Mouse (Mus musculus) gastrocnemius, adult 2 months (tissue): ENCODE results near the gene Larp4b. TPM values are rescaled to one million over a fixed set of nuclear protein-coding genes. Genes with fewer than 3 reads are reported as not detected.
"Not testable (repeated sequence)": the region's sequence is repeated elsewhere in the genome, so short reads cannot be mapped to it uniquely, and the experiment has no call there.

ENCODE experiments used
- DNase-seq: peaks from one replicate; pipeline ENCODE4 v3.0.0; 2022
- H3K27ac ChIP-seq: fragments of 200-600 bp; 2 replicates; pipeline ENCODE4 v1.8.1; 2022; ENCODE audit warnings: mild to moderate bottlenecking
- H3K4me3 ChIP-seq: fragments of 200-600 bp; 2 replicates; pipeline ENCODE4 v1.8.1; 2022; ENCODE audit warnings: mild to moderate bottlenecking, moderate library complexity
- CTCF ChIP-seq: fragments of 200-600 bp; IDR thresholded peaks from 2 replicates; pipeline ENCODE4 v1.8.1; 2022; ENCODE audit warnings: antibody characterized with exemption, mild to moderate bottlenecking, moderate library complexity
- intact Hi-C: fragments of 180-260 bp; cut with DNase I; formaldehyde crosslinking; loops from one replicate; pipeline ENCODE4 v1.15.1; 2025
- long read RNA-seq, 2 experiments: library from polyadenylated mRNA; stranded (forward); transcript quantifications; one replicate each; pipeline ENCODE4 v2.0.0; 2021
- total RNA-seq, 2 experiments: library from RNA; stranded (reverse); gene quantifications; 2 replicates each; pipeline ENCODE4 v1.2.3; 2021

Larp4b gene
- total RNA-seq = 10 to 100 TPM; 67.7 to 78.6 TPM
- long read RNA-seq, experiment 1, full-length matches to known transcripts = 15 of 46 reads
- long read RNA-seq, experiment 1, partial matches to known transcripts = 11 of 46 reads
- long read RNA-seq, experiment 1, other reads (novel, unspliced or antisense) = 20 of 46 reads
- long read RNA-seq, experiment 2, full-length matches to known transcripts = 7 of 27 reads
- long read RNA-seq, experiment 2, partial matches to known transcripts = 10 of 27 reads
- long read RNA-seq, experiment 2, other reads (novel, unspliced or antisense) = 10 of 27 reads

DNA sequence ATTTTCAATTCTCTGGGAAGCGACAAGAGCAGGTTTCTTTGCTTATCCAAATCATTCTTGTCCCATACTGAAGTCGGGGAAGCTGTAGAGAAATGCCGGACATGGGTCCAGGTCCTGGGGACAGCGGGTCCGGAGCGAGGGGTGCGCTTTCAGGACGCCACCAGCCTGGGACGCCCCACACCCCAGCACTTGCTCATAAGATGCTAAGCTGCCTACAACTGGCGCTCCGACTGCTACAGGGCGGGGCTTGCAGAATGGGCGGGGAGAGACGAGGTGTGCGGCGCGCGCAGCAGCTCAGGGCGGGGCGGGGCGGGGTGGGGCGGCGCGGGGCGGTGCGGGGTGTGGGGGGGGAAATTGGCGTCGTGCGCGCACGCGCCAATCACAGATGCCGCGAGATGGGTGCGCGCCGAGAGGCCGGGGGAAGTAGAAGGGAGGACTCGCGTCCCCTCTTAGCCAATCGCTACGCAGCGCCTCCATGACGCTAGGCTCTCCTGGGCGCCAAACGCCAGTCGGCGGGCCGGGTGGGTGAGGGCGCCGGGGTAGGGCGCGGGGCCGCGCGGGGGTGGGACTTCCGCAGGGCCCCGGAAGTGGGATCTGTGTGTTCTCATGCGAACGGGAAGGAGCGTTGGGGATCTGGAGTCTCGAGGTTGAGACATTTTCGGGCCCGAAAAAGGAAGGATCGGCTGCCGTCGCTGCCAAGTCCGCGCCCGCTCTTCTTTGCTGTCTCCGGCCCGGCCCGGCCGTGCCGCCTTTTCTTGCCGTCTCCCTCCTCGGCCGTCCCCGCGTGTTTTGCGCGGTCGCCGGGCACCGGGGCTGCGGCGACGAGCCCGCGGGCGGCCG lies at the start of gene Larp4b:
Gene Larp4b, plus strand, starts transcription at position 566 of the 840 bp plus-strand sequence.
- Histone ChIP-seq H3K27ac (peak within 1 kb of the TSS; percentile 96), H3K4me3 (peak within 1 kb of the TSS; percentile 90)
- intact Hi-C loops = loop anchor here (1.0 to 5.0 kb wide), 2 partner anchors 97 to 206 kb away; partner anchors contain the start of genes Gtpbp4 and Idi1
- peak; percentile 99 for DNase-seq
- TF ChIP-seq CTCF = no peak

DNA sequence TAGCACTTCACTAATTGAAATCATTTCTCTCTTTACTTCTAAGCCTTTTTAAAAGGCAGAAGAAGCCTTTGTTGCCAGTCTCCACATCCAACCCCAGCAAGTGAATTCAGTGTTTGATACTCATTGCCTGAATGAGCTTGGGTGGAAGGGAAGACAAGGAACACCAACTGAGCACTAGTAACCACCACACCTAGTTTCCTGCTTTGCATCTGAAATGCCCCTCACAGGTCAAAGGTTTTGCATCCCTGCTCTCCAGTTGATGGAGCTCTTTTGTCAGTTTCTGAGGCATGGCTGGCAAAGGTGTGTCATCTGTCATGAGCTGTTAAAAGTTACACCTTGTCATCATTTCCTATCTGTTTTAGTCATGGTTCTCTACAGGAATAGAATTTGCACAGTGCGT lies 49.0 kb upstream of the Larp4b start:
- intact Hi-C loops = no loop called here
- no peak overlapping the region for H3K27ac ChIP-seq
- DNase-seq = no peak
- no peak for TF ChIP-seq CTCF
- H3K4me3 ChIP-seq = no peak overlapping the region

DNA sequence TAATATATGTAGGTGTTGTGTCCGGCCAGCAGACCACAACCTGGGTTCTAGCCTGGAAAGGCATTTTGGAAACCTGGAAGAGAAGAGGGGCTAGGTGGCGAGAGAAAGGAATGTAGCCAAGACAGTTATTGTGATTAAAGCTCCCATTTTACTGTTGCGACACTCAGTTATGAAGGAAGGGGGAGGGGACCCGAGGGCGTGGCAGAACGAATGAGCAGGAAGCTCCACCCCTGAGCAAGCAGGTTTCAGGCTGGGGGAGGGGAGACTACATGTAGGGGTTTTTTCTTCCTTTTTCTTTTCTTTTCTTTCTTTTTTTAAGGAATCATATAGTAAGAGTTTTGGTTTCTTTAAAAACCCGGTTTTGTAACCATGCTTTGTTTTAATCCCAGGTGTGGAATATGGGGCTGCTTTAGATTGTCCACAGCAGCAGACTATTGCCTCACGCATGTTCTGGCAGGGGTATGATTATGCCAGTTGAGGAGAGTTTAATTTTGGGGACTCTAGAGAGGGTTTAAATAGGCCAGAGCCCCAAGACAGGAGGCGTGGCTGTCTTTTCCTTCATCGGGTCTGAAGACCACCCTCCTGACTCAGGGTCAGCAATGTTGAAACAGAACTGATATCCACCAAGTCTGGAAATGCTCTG lies 41.5 kb upstream of the Larp4b start:
- H3K4me3 ChIP-seq, H3K27ac ChIP-seq, intact Hi-C loops, DNase-seq: not testable (repeated sequence)

DNA sequence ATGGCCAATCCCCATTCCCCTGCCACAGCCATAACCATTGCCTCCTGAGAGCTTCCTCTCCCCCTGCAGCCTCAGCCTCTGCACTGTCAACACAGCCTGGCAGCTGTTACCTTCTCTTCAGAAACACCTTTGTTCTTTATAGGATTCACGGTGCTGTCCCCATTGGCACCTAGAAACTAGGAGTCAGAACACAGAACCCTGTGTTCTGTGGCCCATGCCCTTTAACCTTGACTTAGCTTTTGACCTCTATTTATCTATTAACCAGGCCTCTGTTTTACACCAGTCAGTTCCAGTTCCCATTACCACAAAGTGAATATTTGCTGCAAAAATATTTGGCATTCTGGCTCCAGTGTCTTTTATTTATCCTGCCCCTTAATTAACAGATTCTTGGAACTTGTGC lies 36.4 kb upstream of the Larp4b start:
- no peak for TF ChIP-seq CTCF
- DNase-seq = no peak
- no peak overlapping the region for H3K27ac ChIP-seq
- intact Hi-C loops = no loop called here
- no peak overlapping the region for H3K4me3 ChIP-seq

DNA sequence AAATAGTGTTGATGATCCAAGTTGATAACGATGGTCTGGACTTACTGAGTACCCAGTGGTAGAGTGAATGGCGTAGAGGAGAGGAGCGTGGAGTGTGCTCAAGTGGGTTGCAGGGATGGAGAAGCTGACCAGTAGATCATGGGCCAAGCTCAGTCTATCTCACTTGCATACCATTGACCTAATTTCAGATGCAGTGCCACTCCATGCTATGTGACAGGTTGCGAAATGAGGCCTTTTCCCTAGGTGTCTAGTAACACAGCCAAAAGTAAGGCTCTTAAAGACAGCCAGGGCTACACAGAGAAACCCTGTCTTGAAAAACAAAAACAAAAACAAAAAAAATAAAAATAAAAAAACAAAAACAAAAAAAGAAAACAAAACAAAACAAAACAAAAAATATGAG lies 35.0 kb upstream of the Larp4b start:
- no peak for TF ChIP-seq CTCF
- intact Hi-C loops = no loop called here

DNA sequence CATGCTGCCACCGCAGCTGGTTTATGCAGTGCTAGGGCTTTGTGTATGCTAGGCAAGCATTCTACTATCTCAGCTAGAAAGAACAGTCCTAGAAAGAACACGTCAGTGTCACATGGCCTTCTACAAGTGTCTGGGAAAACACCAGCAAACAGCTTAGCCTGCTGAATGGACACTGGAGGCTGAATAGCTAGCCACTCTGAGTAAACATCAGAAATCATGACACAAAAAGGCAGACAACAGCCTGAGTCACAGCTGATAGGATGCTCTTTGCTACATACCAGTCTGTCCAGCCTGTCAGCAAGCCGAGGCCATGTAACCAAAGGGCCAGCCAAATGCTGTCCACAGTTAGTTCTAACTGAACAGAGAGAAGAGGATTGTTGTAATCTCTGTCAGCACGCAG lies 32.3 kb upstream of the Larp4b start:
- DNase-seq = no peak
- no peak overlapping the region for H3K27ac ChIP-seq
- intact Hi-C loops = no loop called here
- no peak for TF ChIP-seq CTCF
- H3K4me3 ChIP-seq = no peak overlapping the region

More for the DNA sequence above, 35.0 kb upstream of the Larp4b start:
- Histone ChIP-seq H3K27ac (no peak overlapping the region), H3K4me3 (no peak overlapping the region)
- DNase-seq = no peak

DNA sequence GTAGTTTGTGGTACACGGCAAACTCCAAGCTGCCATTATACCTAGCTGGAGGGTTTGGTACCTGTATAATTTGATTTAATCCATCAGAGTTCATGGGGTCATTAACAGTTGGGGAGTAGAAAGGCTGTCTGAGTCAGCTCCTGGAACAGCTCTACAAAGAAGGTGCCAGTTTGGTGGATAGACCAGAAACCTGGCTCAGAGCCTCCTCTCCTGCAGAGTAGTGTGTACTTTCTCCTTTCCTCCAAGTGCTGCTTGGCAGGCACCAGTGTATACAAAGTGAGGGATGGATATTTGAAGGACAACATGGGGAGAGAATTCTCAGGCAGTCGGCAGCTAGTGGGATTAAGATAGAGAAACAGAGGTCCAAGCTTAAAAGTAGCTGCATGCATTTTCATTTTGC lies 29.5 kb upstream of the Larp4b start:
- intact Hi-C loops = no loop called here
- no peak for TF ChIP-seq CTCF
- Histone ChIP-seq H3K27ac (no peak overlapping the region), H3K4me3 (no peak overlapping the region)
- no peak for DNase-seq

DNA sequence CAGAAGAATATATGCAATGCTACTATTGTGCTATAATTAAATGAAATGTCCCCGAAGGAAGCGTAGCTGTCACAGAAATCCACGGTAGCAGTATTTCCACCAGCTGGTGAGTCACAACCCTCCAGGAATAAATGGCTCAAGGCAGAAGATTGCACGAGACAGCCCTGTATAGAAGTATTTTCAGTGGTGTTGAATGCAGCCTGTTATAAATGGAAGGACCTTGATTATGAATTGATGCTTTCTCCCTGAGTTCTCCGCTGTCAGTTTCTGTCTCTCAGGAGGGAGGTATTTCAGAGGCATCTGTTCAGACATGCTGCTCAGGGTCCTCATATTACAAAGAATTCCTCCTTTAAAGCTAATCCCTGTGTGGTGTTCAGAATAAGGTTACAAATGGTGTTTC lies 27.6 kb upstream of the Larp4b start:
- no peak overlapping the region for H3K4me3 ChIP-seq
- H3K27ac ChIP-seq = no peak overlapping the region
- DNase-seq = no peak
- intact Hi-C loops = no loop called here
- no peak for TF ChIP-seq CTCF

DNA sequence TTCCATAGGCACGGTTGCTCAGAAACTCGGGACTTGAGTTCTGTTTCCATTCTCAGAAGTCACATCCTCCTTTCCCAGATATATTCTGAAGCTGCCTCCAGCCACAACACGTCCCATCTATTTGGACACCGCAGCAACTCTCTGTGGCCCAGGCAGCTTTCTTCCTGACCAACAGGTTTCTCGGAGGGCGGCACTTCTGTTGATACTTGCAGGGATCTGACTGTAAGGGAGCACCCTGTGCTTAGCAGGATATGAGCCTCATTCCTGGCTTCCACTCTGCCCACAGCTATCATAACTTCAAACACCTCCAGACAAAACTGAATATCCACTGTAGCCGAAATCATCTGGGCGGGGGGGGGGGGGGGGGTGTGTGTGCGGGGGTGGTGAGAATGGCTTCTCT lies 22.7 kb upstream of the Larp4b start:
- Histone ChIP-seq H3K27ac (no peak overlapping the region), H3K4me3 (no peak overlapping the region)
- intact Hi-C loops = no loop called here
- DNase-seq = no peak
- TF ChIP-seq CTCF = no peak

DNA sequence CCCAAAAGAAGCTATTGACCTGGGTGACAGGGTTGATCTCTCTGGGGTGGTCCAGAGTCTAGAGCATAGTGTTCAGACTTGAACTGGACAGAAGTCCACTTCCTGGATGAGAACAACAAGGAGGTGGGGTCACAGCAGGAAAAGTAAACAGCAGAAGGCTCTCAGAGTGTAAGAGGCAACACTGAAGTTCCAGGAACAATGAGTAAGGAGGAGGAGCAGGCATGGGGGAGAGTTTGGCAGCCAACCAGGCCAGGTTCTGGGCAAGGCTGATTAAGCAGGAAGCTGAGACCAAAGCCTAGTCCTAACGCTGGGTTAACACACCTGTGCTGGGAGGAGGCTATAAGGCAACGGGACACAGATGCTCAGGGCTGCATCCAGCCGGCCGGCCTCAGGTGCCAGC lies 19.9 kb upstream of the Larp4b start:
- TF ChIP-seq CTCF = no peak
- intact Hi-C loops = no loop called here

DNA sequence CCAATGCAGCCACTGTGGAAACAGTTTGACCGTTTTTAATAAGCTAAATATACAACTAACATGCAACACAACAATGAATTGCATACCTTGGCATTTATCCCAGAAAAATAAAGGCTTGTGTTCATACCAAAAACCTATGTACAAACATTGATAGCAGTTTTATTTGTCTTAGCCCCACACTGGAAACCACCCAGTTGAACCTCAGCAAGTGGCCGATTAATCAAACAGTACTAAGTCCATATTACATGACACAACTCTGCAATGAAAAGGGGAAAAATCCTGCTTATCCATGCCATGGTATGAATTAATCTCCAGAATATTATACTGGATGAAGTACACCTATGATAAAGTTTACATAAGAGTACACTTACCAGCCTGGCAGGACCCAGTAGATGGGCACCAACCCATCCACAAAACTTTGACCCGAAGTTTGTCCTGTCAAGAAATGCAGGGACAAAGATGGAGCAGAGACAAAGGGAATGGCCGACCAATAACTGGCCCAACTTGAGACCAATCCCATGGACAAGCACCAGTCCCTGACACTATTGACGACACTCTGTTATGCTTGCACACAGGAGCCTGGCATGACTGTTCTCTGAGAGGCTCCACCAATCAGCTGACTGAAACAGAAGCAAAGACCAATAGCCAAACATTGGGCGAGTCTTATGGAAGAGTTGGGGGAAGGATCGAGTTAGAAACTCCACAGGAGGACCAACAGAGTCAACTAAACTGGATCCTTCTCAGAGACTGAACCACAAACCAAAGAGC lies 17.7 kb upstream of the Larp4b start:
- no peak overlapping the region for H3K4me3 ChIP-seq
- TF ChIP-seq CTCF = no peak
- no peak for DNase-seq
- H3K27ac ChIP-seq = no peak overlapping the region
- intact Hi-C loops = no loop called here

More for the DNA sequence above, 19.9 kb upstream of the Larp4b start:
- no peak for DNase-seq
- Histone ChIP-seq H3K27ac (no peak overlapping the region), H3K4me3 (no peak overlapping the region)

DNA sequence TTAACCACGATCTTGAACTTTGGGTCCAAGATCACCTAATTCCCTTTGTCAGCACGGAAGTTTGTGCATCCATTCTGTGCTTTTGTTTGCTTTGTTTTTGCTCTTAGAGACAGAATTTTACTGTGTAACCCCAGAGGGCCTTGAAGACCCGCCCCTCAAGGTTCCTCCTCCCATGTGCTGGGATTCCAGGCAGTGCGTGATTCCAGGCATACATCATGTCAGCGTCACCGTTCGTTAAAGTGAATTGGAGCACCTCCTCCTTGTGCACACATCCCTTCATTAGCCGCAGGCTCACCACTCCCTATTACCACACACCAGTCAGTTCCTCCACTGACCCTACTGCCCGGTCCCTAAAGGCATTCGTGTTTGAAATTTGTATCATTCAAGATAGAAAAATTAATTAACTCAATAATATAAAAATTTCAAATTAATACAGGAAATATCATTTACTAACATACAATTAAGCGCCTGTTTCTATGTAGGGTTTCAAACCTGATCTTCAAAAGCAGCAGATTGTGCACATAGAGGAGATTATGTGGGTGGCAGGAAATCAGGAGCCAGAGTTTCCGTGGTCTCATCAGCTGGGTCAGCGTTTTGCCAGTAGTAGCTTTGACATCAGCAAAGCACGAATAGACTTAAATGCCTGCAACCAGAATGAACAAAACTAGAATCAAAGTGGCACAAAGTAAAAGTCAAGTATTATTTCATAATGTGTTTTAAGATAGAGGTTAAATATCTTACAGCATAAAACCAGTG lies 11.4 kb upstream of the Larp4b start:
- DNase-seq = no peak
- Histone ChIP-seq H3K27ac (no peak overlapping the region), H3K4me3 (no peak overlapping the region)
- no peak for TF ChIP-seq CTCF
- intact Hi-C loops = no loop called here
